13 mouse cellular contexts compared by ENCODE assay signal in genomic region chr1:43400655-43401054, GRCm38 (mm10).
"Had no signal": no experiment of that assay in that cellular context is flagged by ENCODE, and none has a peak within 500 bp of the region (broad histone marks: within the 10 kb centered on the region; RNA-seq: fewer than 3 reads in every experiment).

No protein-coding gene starts in this region.

- DNase-seq: kidney, adult 18-20 months; kidney, postnatal 10 days; kidney, postnatal 4 days; lung, embryonic 14.5 days; lung, postnatal 10 days; lung, postnatal 4 days; thymus, adult 18-20 months; thymus, postnatal 14 days had no signal

- H3K4me2 ChIP-seq: liver, embryonic 15.5 days; lung, embryonic 14.5 days; midbrain, embryonic 11.5 days; midbrain, embryonic 15.5 days; neural tube, embryonic 12.5 days had no signal

- H3K9ac ChIP-seq: liver, embryonic 15.5 days; lung, embryonic 14.5 days; midbrain, embryonic 15.5 days; neural tube, embryonic 12.5 days had no signal

- H3K27ac ChIP-seq: layer of hippocampus, adult 2 months; liver, embryonic 15.5 days; midbrain, embryonic 15.5 days; neural tube, embryonic 12.5 days had no signal

- H3K36me3 ChIP-seq: liver, embryonic 15.5 days; midbrain, embryonic 15.5 days; neural tube, embryonic 12.5 days had no signal

- H3K4me3 ChIP-seq: layer of hippocampus, adult 2 months; liver, embryonic 15.5 days; midbrain, embryonic 15.5 days; neural tube, embryonic 12.5 days had no signal

- H3K4me1 ChIP-seq: midbrain, embryonic 15.5 days; neural tube, embryonic 12.5 days had no signal

- H3K9me3 ChIP-seq: liver, embryonic 15.5 days; midbrain, embryonic 15.5 days; neural tube, embryonic 12.5 days had no signal

- ATAC-seq: midbrain, embryonic 15.5 days had no signal

- H3K27me3 ChIP-seq: liver, embryonic 15.5 days; midbrain, embryonic 15.5 days; neural tube, embryonic 12.5 days had no signal
